Mouse (Mus musculus) midbrain, embryonic 11.5 days (tissue): Measurements from ENCODE around the gene Sertad4. TPM values are rescaled to one million over a fixed set of nuclear protein-coding genes. Genes with fewer than 3 reads are reported as not detected.
A peak's percentile ranks its signal among the peaks of the same experiment; 100 is the strongest.

ENCODE experiments used
- ATAC-seq: fragments of 200-750 bp; cut with Nextera tagmentation; 2 replicates; pipeline ENCODE4 v1.8.0; 2017; ENCODE audit warnings: moderate TSS enrichment, moderate library complexity; ENCODE audit not compliant: low FRiP score
- DNase-seq: peaks from one replicate; pipeline ENCODE4 v3.0.0; 2015; ENCODE audit warnings: low spot score; ENCODE audit errors: missing footprints
- H3K27ac ChIP-seq: fragments of 300-500 bp; sonication (generic); 2 replicates; pipeline ENCODE4 v1.5.1; 2014; ENCODE audit warnings: low read depth, low read length
- H3K27me3 ChIP-seq: fragments of 300-500 bp; sonication (generic); 2 replicates; pipeline ENCODE4 v1.6.1; 2014; ENCODE audit warnings: mild to moderate bottlenecking, low read length, moderate library complexity, mixed read lengths; ENCODE audit not compliant: control insufficient read depth, insufficient read depth
- H3K36me3 ChIP-seq: fragments of 300-500 bp; sonication (generic); 2 replicates; pipeline ENCODE4 v1.6.1; 2014; ENCODE audit warnings: mild to moderate bottlenecking, low read length, moderate library complexity, mixed read lengths; ENCODE audit not compliant: control insufficient read depth, insufficient read depth
- H3K4me1 ChIP-seq: fragments of 300-500 bp; sonication (generic); 2 replicates; pipeline ENCODE4 v1.6.1; 2014; ENCODE audit warnings: low read length; ENCODE audit not compliant: control insufficient read depth, insufficient read depth
- H3K4me2 ChIP-seq: fragments of 300-500 bp; sonication (generic); 2 replicates; pipeline ENCODE4 v1.6.1; 2014; ENCODE audit warnings: mild to moderate bottlenecking, moderate library complexity
- H3K4me3 ChIP-seq: fragments of 300-500 bp; sonication (generic); 2 replicates; pipeline ENCODE4 v1.5.1; 2014; ENCODE audit warnings: low read depth, low read length
- H3K9ac ChIP-seq: fragments of 300-500 bp; sonication (generic); 2 replicates; pipeline ENCODE4 v1.6.1; 2014; ENCODE audit warnings: low read length
- H3K9me3 ChIP-seq: fragments of 300-500 bp; sonication (generic); 2 replicates; pipeline ENCODE4 v1.6.1; 2016; ENCODE audit warnings: low read length; ENCODE audit not compliant: control insufficient read depth
- WGBS: fragments of 180-500 bp; shearing (Covaris S2); extraction: QIAGEN DNeasy Blood & Tissue Kit; methylation state at CpG from one replicate; pipeline ENCODE4 v1.1.7; 2014; 5-methylcytosine and 5-hydroxymethylcytosine counted together
- polyA plus RNA-seq: library from polyadenylated mRNA; unstranded; fragments of >200 nt; fragmentation: Nextera tagmentation; extraction: Ambion mirVana; gene quantifications from 2 replicates; pipeline ENCODE4 v1.2.1, GENCODE M21; 2014

Gene Sertad4
- polyA plus RNA-seq, result 14.3 and 14.9 TPM in 2 replicates

DNA sequence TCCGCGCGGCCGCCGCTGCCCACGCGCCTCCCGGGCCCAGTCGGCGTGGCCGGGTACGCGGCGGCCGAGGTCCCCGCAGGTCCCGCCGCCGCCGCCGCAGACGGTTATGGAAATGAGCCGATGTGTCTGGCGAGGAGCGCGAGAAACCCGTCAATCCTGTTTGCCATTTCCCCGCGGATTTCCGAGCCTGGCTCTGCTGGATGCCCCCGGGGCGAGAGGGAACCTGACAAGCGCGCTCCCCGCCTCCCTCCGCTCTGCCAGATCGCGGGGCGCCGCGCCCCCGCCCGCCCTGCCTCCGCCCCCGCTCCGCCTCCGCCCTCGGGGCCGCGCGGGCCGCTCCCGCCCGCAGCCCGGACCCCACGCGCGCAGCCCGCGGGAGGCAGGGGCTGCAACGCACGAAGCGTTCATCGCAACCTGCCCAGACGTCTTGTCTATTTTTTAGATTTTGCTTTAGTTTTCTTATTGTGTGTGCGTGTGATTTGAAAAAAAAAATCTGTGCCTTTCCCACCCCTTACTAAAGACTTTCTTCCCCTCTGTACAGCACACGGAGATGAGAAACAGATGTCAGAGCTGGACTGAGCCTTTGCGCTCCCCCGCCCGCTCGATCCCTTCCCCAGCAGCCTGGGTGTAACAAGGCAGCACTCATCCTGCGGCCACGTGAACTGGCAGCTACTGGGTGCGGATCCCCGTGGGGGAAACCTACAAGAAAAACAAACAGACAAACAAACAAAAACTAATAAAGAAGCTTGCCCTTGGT lies at the start of gene Sertad4:
Gene Sertad4, minus strand, starts transcription at position 283 of the 757 bp plus-strand sequence.
- Histone ChIP-seq H3K27me3 (peaks cover 37% of the 10 kb centered on the region), H3K27ac (peak within 1 kb of the TSS; percentile 78), H3K4me2 (peak within 1 kb of the TSS; percentile 98), H3K4me1 (peaks cover 33% of the 10 kb centered on the region), H3K4me3 (peak within 1 kb of the TSS; percentile 79), H3K36me3 (no peaks in the 10 kb centered on the region), H3K9ac (peak within 1 kb of the TSS; percentile 89), H3K9me3 (no peaks in the 10 kb centered on the region)
- ATAC-seq, result peak; percentile 70
- WGBS, result under 1% methylated on average over 58 of the region's 75 CpGs
- DNase-seq, result peak; percentile 94

DNA sequence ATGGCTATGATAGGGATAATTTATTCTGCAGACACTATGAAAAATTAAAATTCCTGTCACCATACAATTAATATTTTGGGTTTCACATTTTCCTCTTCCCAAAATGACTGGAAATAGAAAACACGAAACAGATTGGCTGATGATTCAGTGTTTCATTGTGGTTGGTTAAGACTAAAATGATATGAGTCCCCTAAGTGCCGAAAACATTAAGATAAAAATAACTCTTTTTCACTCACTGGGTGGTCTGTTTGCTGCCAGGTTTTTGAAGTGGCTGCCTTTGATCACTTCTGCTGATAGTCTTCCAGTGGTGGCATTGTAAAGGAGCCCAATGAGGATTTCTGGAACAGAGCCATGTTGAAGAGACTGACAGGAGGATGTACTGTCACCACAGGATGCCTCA lies 46.0 kb upstream of the Sertad4 start:
- Histone ChIP-seq H3K4me1 (no peaks in the 10 kb centered on the region), H3K9ac (no peak overlapping the region), H3K27me3 (no peaks in the 10 kb centered on the region), H3K9me3 (no peaks in the 10 kb centered on the region), H3K27ac (no peak overlapping the region), H3K4me2 (no peak overlapping the region), H3K4me3 (no peak overlapping the region), H3K36me3 (no peaks in the 10 kb centered on the region)
- WGBS, result 82% methylated on average over 2 of the region's 2 CpGs
- no peak for ATAC-seq
- DNase-seq, result no peak

DNA sequence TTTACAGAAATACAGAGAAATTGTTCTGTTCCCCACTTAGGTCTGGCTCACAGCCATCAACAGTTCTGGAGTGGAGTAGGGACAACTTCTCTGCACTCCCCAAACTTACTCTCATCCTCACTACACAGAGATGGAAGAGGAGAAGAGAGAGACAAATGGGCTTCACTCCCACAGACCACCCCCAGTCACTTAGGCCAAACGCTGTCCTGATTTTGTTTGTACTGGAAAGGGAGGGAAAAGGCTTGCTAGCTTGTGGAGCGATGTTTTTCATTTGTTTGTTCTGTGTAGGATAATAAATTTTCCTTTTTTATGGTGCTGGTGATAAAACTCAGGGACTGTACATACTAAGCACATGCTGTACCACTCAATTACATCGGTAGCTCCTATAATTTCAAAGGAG lies 45.4 kb upstream of the Sertad4 start:
- H3K4me1 ChIP-seq, result no peaks in the 10 kb centered on the region
- H3K9me3 ChIP-seq, result no peaks in the 10 kb centered on the region
- DNase-seq (no peak), ATAC-seq (no peak)
- H3K9ac ChIP-seq, result no peak overlapping the region
- no peak overlapping the region for H3K4me3 ChIP-seq
- WGBS, result 75% methylated on average over 3 of the region's 3 CpGs
- H3K27me3 ChIP-seq, result no peaks in the 10 kb centered on the region
- no peaks in the 10 kb centered on the region for H3K36me3 ChIP-seq
- no peak overlapping the region for H3K27ac ChIP-seq
- no peak overlapping the region for H3K4me2 ChIP-seq

DNA sequence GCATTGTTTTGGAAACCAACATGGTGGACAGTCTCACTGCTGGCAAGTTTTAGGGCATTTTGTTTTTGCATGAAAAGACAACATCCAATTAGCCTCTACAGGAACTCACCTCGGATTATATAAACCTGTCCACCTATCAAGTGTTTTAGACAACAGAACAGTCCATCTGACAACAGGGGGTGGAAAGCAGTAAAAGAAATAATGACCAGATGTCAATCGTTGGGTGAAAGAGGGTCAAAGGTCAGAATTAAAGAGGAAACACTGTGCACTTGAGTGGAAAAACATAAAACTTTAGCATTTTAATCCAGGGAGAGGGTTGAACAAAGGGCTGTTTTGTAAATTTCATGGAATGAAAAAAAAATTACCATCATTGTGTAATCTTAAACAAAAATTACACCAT lies 43.2 kb upstream of the Sertad4 start:
- H3K9me3 ChIP-seq, result no peaks in the 10 kb centered on the region
- H3K27me3 ChIP-seq, result no peaks in the 10 kb centered on the region
- ATAC-seq, result no peak
- no peak overlapping the region for H3K4me3 ChIP-seq
- no peaks in the 10 kb centered on the region for H3K4me1 ChIP-seq
- H3K9ac ChIP-seq, result no peak overlapping the region
- no peaks in the 10 kb centered on the region for H3K36me3 ChIP-seq
- no peak for DNase-seq
- 21% methylated on average over 2 of the region's 2 CpGs for WGBS
- no peak overlapping the region for H3K4me2 ChIP-seq
- no peak overlapping the region for H3K27ac ChIP-seq

DNA sequence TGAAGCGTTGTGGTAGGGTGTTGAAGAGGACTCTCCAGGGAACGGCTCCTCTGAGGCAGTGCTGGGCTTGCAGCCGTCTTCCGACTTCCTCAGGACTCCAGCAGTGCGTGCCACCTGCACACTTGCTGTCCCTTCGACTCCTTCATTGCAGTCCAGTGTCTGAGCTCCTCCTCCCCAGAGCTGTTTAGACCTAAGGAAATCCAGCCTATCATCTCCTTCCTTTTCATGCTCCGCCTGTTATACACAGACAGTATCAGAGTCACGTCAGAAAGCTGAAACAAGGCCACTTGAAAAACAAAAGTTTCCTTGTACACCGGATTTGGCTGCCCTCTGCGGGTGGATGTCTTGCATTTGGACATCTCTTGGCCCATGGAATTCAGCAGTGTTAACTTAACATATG lies 41.7 kb upstream of the Sertad4 start:
- no peaks in the 10 kb centered on the region for H3K4me1 ChIP-seq
- no peak overlapping the region for H3K4me2 ChIP-seq
- DNase-seq, result no peak
- no peak overlapping the region for H3K27ac ChIP-seq
- no peak for ATAC-seq
- H3K9me3 ChIP-seq, result no peaks in the 10 kb centered on the region
- WGBS, result 75% methylated on average over 10 of the region's 10 CpGs
- no peak overlapping the region for H3K4me3 ChIP-seq
- no peak overlapping the region for H3K9ac ChIP-seq
- H3K27me3 ChIP-seq, result no peaks in the 10 kb centered on the region
- H3K36me3 ChIP-seq, result no peaks in the 10 kb centered on the region

DNA sequence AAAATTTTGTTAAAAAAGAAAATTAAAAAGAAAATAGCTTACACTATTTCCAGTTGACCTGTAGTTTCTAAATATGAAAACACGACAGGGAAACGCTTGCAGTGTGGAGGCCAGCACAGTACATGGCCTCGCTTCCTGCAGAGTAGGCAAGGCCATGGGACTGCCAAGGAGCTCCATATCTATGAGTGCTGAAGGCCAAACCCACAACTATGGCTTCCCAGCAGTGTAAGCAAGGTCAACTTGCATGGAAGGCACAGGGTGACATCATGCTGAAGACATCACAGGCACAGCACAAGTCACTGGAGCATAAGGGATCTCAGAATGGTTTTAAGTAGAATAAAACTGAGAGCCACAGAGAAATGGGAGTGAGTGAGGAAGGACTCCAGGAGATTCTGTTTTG lies 40.5 kb upstream of the Sertad4 start:
- 88% methylated on average over 3 of the region's 3 CpGs for WGBS

DNA sequence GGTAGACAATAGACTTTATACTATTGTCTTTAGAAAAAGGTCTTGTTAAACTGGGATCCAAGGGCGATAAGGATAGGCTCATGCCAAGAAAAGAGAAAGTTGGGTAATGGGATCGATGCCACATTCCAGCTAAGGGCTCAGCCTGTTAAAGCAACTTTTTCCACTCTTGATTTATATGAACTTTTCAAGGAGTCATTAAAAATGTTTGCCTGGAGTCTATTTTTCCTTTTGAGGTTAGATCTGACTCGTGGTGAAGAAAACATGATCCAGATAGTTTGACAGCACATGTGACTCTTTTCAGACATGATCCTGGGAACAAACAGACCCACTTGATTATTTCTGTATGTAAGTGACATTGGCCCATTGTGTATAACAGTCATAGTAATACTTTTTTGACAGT lies 35.2 kb upstream of the Sertad4 start:
- no peak overlapping the region for H3K9ac ChIP-seq
- ATAC-seq (no peak), DNase-seq (no peak)
- H3K9me3 ChIP-seq, result no peaks in the 10 kb centered on the region
- no peaks in the 10 kb centered on the region for H3K4me1 ChIP-seq
- 86% methylated on average over 3 of the region's 3 CpGs for WGBS
- no peaks in the 10 kb centered on the region for H3K36me3 ChIP-seq
- no peak overlapping the region for H3K4me3 ChIP-seq
- no peaks in the 10 kb centered on the region for H3K27me3 ChIP-seq
- H3K4me2 ChIP-seq, result no peak overlapping the region
- no peak overlapping the region for H3K27ac ChIP-seq

More for the DNA sequence above, 40.5 kb upstream of the Sertad4 start:
- no peaks in the 10 kb centered on the region for H3K4me1 ChIP-seq
- H3K27ac ChIP-seq, result no peak overlapping the region
- H3K27me3 ChIP-seq, result no peaks in the 10 kb centered on the region
- no peaks in the 10 kb centered on the region for H3K36me3 ChIP-seq
- no peaks in the 10 kb centered on the region for H3K9me3 ChIP-seq
- no peak overlapping the region for H3K9ac ChIP-seq
- no peak overlapping the region for H3K4me2 ChIP-seq
- no peak overlapping the region for H3K4me3 ChIP-seq
- DNase-seq (no peak), ATAC-seq (no peak)

DNA sequence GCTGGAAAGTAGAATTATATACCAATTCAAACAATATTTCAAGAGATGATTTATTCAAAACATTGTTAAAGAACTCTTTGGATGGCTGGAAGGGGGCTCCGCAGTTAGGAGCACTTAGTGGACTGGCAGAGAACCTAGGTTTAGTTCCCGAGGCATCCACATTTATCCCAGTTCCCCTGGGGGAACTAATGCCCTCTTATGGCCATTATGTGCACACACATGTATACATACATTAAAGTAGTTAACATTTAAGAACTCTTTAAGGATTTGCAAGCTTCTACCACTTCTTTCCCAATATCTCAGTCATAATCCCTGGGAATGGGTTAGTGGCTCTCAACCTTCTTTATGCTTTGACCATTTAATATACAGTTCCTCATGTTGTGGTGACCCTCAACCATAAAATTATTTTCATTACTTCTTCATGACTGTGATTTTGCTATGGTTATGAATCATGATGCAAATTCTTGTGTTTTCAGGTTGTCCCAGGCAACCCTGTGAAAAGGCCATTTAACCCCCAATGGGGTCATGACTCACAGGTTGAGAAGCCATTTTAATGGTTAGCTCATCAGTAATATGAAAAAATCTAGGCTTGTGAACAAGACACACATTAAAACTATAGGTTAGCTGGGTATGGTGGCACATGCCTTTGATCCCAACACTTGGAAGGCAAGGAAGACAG lies 27.2 kb upstream of the Sertad4 start:
- DNase-seq (no peak), ATAC-seq (no peak)
- H3K9me3 ChIP-seq, result no peaks in the 10 kb centered on the region
- WGBS, result 70% methylated on average over 2 of the region's 2 CpGs
- H3K27ac ChIP-seq, result no peak overlapping the region
- H3K4me3 ChIP-seq, result no peak overlapping the region
- no peak overlapping the region for H3K9ac ChIP-seq
- H3K36me3 ChIP-seq, result no peaks in the 10 kb centered on the region
- no peaks in the 10 kb centered on the region for H3K27me3 ChIP-seq
- no peaks in the 10 kb centered on the region for H3K4me1 ChIP-seq
- no peak overlapping the region for H3K4me2 ChIP-seq

DNA sequence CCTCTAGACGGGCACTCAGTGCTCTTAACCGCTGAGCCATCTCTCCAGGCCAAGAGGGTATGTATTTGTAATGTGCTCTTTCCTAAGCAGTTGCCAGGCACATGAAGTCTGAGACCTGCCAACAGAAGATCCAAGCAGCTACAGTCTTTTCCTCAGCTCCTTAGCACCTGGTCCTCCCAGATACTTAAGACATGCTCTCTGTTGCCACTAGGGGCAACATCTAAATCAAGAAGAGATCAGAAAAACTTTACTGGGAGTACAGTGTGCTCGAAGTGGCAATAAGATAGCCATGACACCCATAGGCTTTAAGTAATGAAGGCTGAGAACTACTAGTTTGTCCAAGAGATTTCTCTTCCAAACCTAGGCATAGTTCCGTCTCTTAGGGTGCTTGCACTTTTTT lies 24.6 kb upstream of the Sertad4 start:
- H3K27me3 ChIP-seq, result no peaks in the 10 kb centered on the region
- no peaks in the 10 kb centered on the region for H3K4me1 ChIP-seq
- H3K36me3 ChIP-seq, result no peaks in the 10 kb centered on the region
- no peak overlapping the region for H3K9ac ChIP-seq
- no peak overlapping the region for H3K4me2 ChIP-seq
- no peaks in the 10 kb centered on the region for H3K9me3 ChIP-seq
- 84% methylated on average over 4 of the region's 4 CpGs for WGBS
- no peak overlapping the region for H3K4me3 ChIP-seq
- no peak overlapping the region for H3K27ac ChIP-seq
- ATAC-seq (no peak), DNase-seq (no peak)
